Mouse (Mus musculus) lung, embryonic 14.5 days (tissue): ENCODE data around the gene Lrrc47. TPM values are rescaled to one million over a fixed set of nuclear protein-coding genes. Genes with fewer than 3 reads are reported as not detected.
A peak's percentile ranks its signal among the peaks of the same experiment; 100 is the strongest.

Experiments
- ATAC-seq: fragments of 200-750 bp; cut with Nextera tagmentation; 2 replicates; pipeline ENCODE4 v1.8.0; 2017; ENCODE audit warnings: mild to moderate bottlenecking, moderate TSS enrichment, moderate library complexity; ENCODE audit not compliant: insufficient read depth
- DNase-seq: peaks from one replicate; pipeline ENCODE4 v3.0.0-alpha.2; 2015
- H3K27ac ChIP-seq: fragments of 300-500 bp; sonication (generic); 2 replicates; pipeline ENCODE4 v1.5.1; 2014; ENCODE audit warnings: low read depth, mild to moderate bottlenecking, moderate library complexity
- H3K27me3 ChIP-seq: fragments of 300-500 bp; sonication (generic); 2 replicates; pipeline ENCODE4 v1.6.1; 2014; ENCODE audit warnings: low read length, control low read depth; ENCODE audit not compliant: insufficient read depth
- H3K36me3 ChIP-seq: fragments of 300-500 bp; sonication (generic); 2 replicates; pipeline ENCODE4 v1.6.1; 2014; ENCODE audit warnings: control low read depth; ENCODE audit not compliant: insufficient read depth
- H3K4me1 ChIP-seq: fragments of 300-500 bp; sonication (generic); 2 replicates; pipeline ENCODE4 v1.6.1; 2014; ENCODE audit warnings: antibody characterized with exemption, control low read depth; ENCODE audit not compliant: insufficient read depth
- H3K4me2 ChIP-seq: fragments of 300-500 bp; sonication (generic); 2 replicates; pipeline ENCODE4 v1.6.1; 2014; ENCODE audit warnings: mild to moderate bottlenecking
- H3K4me3 ChIP-seq: fragments of 300-500 bp; sonication (generic); 2 replicates; pipeline ENCODE4 v1.5.1; 2014; ENCODE audit warnings: low read depth, low read length
- H3K9ac ChIP-seq: fragments of 300-500 bp; sonication (generic); 2 replicates; pipeline ENCODE4 v1.6.1; 2014
- H3K9me3 ChIP-seq: fragments of 300-500 bp; sonication (generic); 2 replicates; pipeline ENCODE4 v1.6.1; 2016; ENCODE audit warnings: low read depth, low read length, control low read depth
- CTCF ChIP-seq: IDR thresholded peaks from 2 replicates; pipeline ENCODE4 v1.5.1; 2016; ENCODE audit warnings: antibody characterized with exemption, low read depth
- WGBS: fragments of 180-500 bp; shearing (Covaris S2); extraction: QIAGEN DNeasy Blood & Tissue Kit; methylation state at CpG from one replicate; pipeline ENCODE4 v1.1.7; 2014; 5-methylcytosine and 5-hydroxymethylcytosine counted together
- polyA plus RNA-seq: library from polyadenylated mRNA; unstranded; fragments of >200 nt; fragmentation: Nextera tagmentation; extraction: Ambion mirVana; gene quantifications from 2 replicates; pipeline ENCODE4 v1.2.1, GENCODE M21; 2014

Gene Lrrc47
- polyA plus RNA-seq, 1 experiment from 2014 or later = 13.6 TPM

GRCm38 (mm10) chr4:154057696-154058095 lies 46.2 kb downstream of the Lrrc47 start:
- Histone ChIP-seq H3K9ac (no peak overlapping the region), H3K27ac (no peak overlapping the region), H3K9me3 (no peaks in the 10 kb centered on the region), H3K36me3 (no peaks in the 10 kb centered on the region), H3K4me1 (no peaks in the 10 kb centered on the region), H3K27me3 (no peaks in the 10 kb centered on the region), H3K4me2 (no peak overlapping the region), H3K4me3 (no peak overlapping the region)
- no peak for DNase-seq
- no peak for TF ChIP-seq CTCF
- 47% methylated on average over 4 of the region's 4 CpGs for WGBS
- no peak for ATAC-seq

- ATAC-seq (peak; percentile 70; the same call in 1 of the 2 replicates), DNase-seq (peak; percentile 65)
- H3K36me3 ChIP-seq = no peaks in the 10 kb centered on the region
- no peak overlapping the region for H3K4me3 ChIP-seq
- H3K4me1 ChIP-seq = no peaks in the 10 kb centered on the region
- 55% methylated on average over 14 of the region's 14 CpGs for WGBS
- H3K27me3 ChIP-seq = no peaks in the 10 kb centered on the region
- no peaks in the 10 kb centered on the region for H3K9me3 ChIP-seq
- no peak overlapping the region for H3K4me2 ChIP-seq
- H3K9ac ChIP-seq = no peak overlapping the region
- no peak overlapping the region for H3K27ac ChIP-seq
- TF ChIP-seq CTCF = peak; percentile 92
These were observed 53.6 kb downstream of the Lrrc47 start for GRCm38 (mm10) chr4:154064827-154065773.

- no peak overlapping the region for H3K4me2 ChIP-seq
- WGBS = 1% methylated on average over 5 of the region's 5 CpGs
These were observed 59.4 kb downstream of the Lrrc47 start for GRCm38 (mm10) chr4:154070896-154071295.

More at GRCm38 (mm10) chr4:154070896-154071295, 59.4 kb downstream of the Lrrc47 start:
- Histone ChIP-seq H3K27ac (no peak overlapping the region), H3K36me3 (no peaks in the 10 kb centered on the region), H3K27me3 (peaks cover 20% of the 10 kb centered on the region), H3K9me3 (no peaks in the 10 kb centered on the region), H3K4me3 (no peak overlapping the region), H3K4me1 (no peaks in the 10 kb centered on the region), H3K9ac (no peak overlapping the region)
- ATAC-seq (no peak), DNase-seq (peak; percentile 74)
- peak; percentile 51 for TF ChIP-seq CTCF

Other genes starting within 250 kb of the Lrrc47 start
- 86.9 and 91.4 TPM in 2 replicates for gene A430005L14Rik, start 54.5 kb upstream of the Lrrc47 start, polyA plus RNA-seq
- gene Dffb, start 36.6 kb upstream of the Lrrc47 start, polyA plus RNA-seq = 11.1 and 12.4 TPM in 2 replicates
- gene Cep104, start 36.5 kb upstream of the Lrrc47 start, polyA plus RNA-seq = 18.9 and 21.4 TPM in 2 replicates
- gene Smim1, start 14.5 kb downstream of the Lrrc47 start, polyA plus RNA-seq = 33.3 and 37.2 TPM in 2 replicates
- gene Ccdc27, start 30.9 kb downstream of the Lrrc47 start, polyA plus RNA-seq = 0.08 TPM in 1 of 2 replicates, not detected in the other
- gene Trp73, start 128.5 kb downstream of the Lrrc47 start, polyA plus RNA-seq = 0.17 and 0.84 TPM in 2 replicates
- gene Wrap73, start 130.6 kb downstream of the Lrrc47 start, polyA plus RNA-seq = 36.2 and 38.0 TPM in 2 replicates
- gene Tprgl, start 148.9 kb downstream of the Lrrc47 start, polyA plus RNA-seq = 142 and 151 TPM in 2 replicates
- 14.8 and 18.0 TPM in 2 replicates for gene Megf6, start 159.0 kb downstream of the Lrrc47 start, polyA plus RNA-seq